Comparison of ENCODE assay signal across 8 mouse cellular contexts in the genomic region with DNA sequence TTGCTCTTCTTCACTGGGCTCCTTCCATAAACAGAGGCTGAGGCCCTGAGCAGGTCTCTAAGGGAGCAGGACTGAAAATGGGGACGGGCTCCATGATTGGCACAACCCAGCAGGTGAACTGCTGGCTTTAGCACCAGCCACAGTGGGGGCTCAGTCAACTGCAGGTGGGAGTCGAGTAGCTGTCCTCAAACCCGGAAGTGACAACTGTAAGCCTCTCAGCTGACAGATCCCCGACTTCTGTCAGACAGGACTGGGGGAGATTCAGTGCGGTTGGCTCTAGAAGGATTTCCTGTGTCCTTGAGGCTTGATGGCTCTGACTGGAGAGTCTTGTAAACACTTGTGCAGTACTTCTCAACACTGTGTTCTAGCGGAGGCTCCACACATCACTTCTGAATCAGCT.
DNase-seq lines count a peak whose midpoint lies in the region; ATAC-seq and TF ChIP-seq lines count a peak whose summit lies in the region.

No protein-coding gene starts in this region.

- TF ChIP-seq CTCF in intestine, postnatal 0 days (IDR thresholded peaks at IDR 0.05; ENCODE audit: low read depth): no peak
- no peak for TF ChIP-seq CTCF in thymus, adult 2 months (IDR thresholded peaks at IDR 0.05; ENCODE audit: borderline replicate concordance, control insufficient read depth, extremely low read depth, insufficient read depth, low read length, poor library complexity)

- peak; percentile 75 for DNase-seq in ZHBTc4 (ENCODE audit: low read depth, low spot score)
- peak; percentile 29 for DNase-seq in lung, postnatal 14 days
- peak; percentile 77 for DNase-seq in thymus, adult 2 months
- no peak for DNase-seq in retina, embryonic 14.5 days (ENCODE audit: low spot score)
- DNase-seq in midbrain, embryonic 10.5 days (ENCODE audit: low spot score): no peak
- DNase-seq in urinary bladder, postnatal 4 days (ENCODE audit: low spot score in 2 of 2): no peak

- no peak overlapping the region for H3K9ac ChIP-seq in intestine, embryonic 15.5 days
- H3K9ac ChIP-seq in intestine, postnatal 0 days (ENCODE audit: low read depth, low read length): no peak overlapping the region

- WGBS in intestine, embryonic 15.5 days: 13% methylated on average over 6 of the region's 6 CpGs
- 23% methylated on average over 6 of the region's 6 CpGs for WGBS in intestine, postnatal 0 days
- WGBS in thymus, adult 2 months: 6% methylated on average over 6 of the region's 6 CpGs
- 21% methylated on average over 6 of the region's 6 CpGs for WGBS in midbrain, embryonic 10.5 days

- no peaks in the 10 kb centered on the region for H3K27me3 ChIP-seq in intestine, embryonic 15.5 days (replicated peaks)
- H3K27me3 ChIP-seq in intestine, postnatal 0 days (replicated peaks; ENCODE audit: control insufficient read depth, insufficient read depth, low read length): no peaks in the 10 kb centered on the region
- no peaks in the 10 kb centered on the region for H3K27me3 ChIP-seq in thymus, adult 2 months (ENCODE audit: control insufficient read depth, insufficient read depth, low read length)
- H3K27me3 ChIP-seq in midbrain, embryonic 10.5 days (ENCODE audit: low read depth, poor library complexity, severe bottlenecking): no peaks in the 10 kb centered on the region

- H3K27ac ChIP-seq in intestine, embryonic 15.5 days: no peak overlapping the region
- H3K27ac ChIP-seq in intestine, postnatal 0 days (ENCODE audit: low read depth, low read length): no peak overlapping the region
- peak overlapping the region; percentile 96 for H3K27ac ChIP-seq in thymus, adult 2 months (ENCODE audit: control insufficient read depth, insufficient read depth, low read length)
- H3K27ac ChIP-seq in midbrain, embryonic 10.5 days (replicated peaks): no peak overlapping the region

- no peaks in the 10 kb centered on the region for H3K9me3 ChIP-seq in intestine, embryonic 15.5 days
- no peaks in the 10 kb centered on the region for H3K9me3 ChIP-seq in intestine, postnatal 0 days (ENCODE audit: control insufficient read depth)
- no peaks in the 10 kb centered on the region for H3K9me3 ChIP-seq in midbrain, embryonic 10.5 days (replicated peaks)

- H3K4me1 ChIP-seq in intestine, embryonic 15.5 days (replicated peaks): peaks cover 3% of the 10 kb centered on the region; the same call in 1 of the 2 replicates
- no peaks in the 10 kb centered on the region for H3K4me1 ChIP-seq in intestine, postnatal 0 days (replicated peaks; ENCODE audit: control insufficient read depth, insufficient read depth, low read length)
- H3K4me1 ChIP-seq in thymus, adult 2 months (replicated peaks; ENCODE audit: control insufficient read depth, insufficient read depth, low read length): peaks cover 21% of the 10 kb centered on the region
- H3K4me1 ChIP-seq in midbrain, embryonic 10.5 days: 0 out of 2 replicates have a peak, but pooled peaks cover 3% of the 10 kb centered on the region

- peak; percentile 37; the same call in 1 of the 2 replicates for TF ChIP-seq POLR2A in thymus, adult 2 months (IDR thresholded peaks at IDR 0.05; ENCODE audit: control insufficient read depth, extremely low read depth, insufficient read depth, low read length, poor library complexity)

- H3K4me3 ChIP-seq in intestine, embryonic 15.5 days (replicated peaks): no peak overlapping the region
- no peak overlapping the region for H3K4me3 ChIP-seq in intestine, postnatal 0 days (ENCODE audit: low read depth, low read length)
- peak overlapping the region; percentile 35 for H3K4me3 ChIP-seq in thymus, adult 2 months (ENCODE audit: control insufficient read depth, insufficient read depth, low read length)
- H3K4me3 ChIP-seq in midbrain, embryonic 10.5 days: no peak overlapping the region

- no peak for ATAC-seq in intestine, embryonic 15.5 days
- ATAC-seq in intestine, postnatal 0 days: no peak

- H3K36me3 ChIP-seq in intestine, embryonic 15.5 days: no peaks in the 10 kb centered on the region
- no peaks in the 10 kb centered on the region for H3K36me3 ChIP-seq in intestine, postnatal 0 days (ENCODE audit: control insufficient read depth, insufficient read depth)
- no peaks in the 10 kb centered on the region for H3K36me3 ChIP-seq in thymus, adult 2 months (ENCODE audit: control insufficient read depth, insufficient read depth, low read length)
- H3K36me3 ChIP-seq in midbrain, embryonic 10.5 days: no peaks in the 10 kb centered on the region

- H3K4me2 ChIP-seq in intestine, embryonic 15.5 days (replicated peaks): 0 out of 2 replicates have a peak overlapping the region, but pooled peaks have one; percentile 11
- H3K4me2 ChIP-seq in intestine, postnatal 0 days (replicated peaks; ENCODE audit: low read depth): no peak overlapping the region

Comparison
In these comparisons a context has a peak if more than half of its experiments do, and no peak if none do; other contexts are left out.
1. DNase-seq: peak in ZHBTc4 (single experiment), lung, postnatal 14 days (single experiment) and thymus, adult 2 months (single experiment); none in retina, embryonic 14.5 days (single experiment), midbrain, embryonic 10.5 days (single experiment) and urinary bladder, postnatal 4 days (0 of 2).